Mouse (Mus musculus) liver, adult 2 months (tissue): ENCODE results near the gene Rassf2.

ENCODE experiments used
- CTCF ChIP-seq: fragments of 200-500 bp; IDR thresholded peaks from 2 replicates; pipeline ENCODE4 v1.5.1; 2011; ENCODE audit warnings: low read depth, low read length, control low read depth
- POLR2A ChIP-seq: fragments of 200-500 bp; IDR thresholded peaks from 2 replicates; pipeline ENCODE4 v1.6.1; 2011; ENCODE audit warnings: low read length, control low read depth; ENCODE audit not compliant: insufficient read depth; ENCODE audit errors: extremely low read depth

DNA sequence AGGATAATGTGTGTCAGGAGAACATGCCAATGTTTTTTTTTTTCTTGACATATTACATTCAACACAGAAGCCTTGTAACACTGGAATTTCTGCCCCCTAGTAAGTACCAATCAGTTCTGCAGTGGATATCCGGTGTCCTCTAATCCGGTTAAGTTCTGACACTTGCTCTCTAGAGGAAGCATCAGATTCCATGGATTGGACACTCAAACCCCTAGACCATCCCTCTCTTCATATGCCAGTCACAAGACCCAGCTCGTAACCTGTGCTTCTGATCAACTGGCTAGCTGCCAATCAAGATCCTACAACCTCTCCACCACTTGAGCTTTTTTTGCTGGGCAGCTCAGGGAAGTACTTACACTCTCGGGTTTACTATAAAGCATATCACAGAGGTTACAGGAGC is 8.4 kb downstream of the Rassf2 start:
- TF ChIP-seq POLR2A: no peak
- TF ChIP-seq CTCF: no peak
